Mouse (Mus musculus): ENCODE data around the gene Dydc2.

Dydc2 gene

DNA sequence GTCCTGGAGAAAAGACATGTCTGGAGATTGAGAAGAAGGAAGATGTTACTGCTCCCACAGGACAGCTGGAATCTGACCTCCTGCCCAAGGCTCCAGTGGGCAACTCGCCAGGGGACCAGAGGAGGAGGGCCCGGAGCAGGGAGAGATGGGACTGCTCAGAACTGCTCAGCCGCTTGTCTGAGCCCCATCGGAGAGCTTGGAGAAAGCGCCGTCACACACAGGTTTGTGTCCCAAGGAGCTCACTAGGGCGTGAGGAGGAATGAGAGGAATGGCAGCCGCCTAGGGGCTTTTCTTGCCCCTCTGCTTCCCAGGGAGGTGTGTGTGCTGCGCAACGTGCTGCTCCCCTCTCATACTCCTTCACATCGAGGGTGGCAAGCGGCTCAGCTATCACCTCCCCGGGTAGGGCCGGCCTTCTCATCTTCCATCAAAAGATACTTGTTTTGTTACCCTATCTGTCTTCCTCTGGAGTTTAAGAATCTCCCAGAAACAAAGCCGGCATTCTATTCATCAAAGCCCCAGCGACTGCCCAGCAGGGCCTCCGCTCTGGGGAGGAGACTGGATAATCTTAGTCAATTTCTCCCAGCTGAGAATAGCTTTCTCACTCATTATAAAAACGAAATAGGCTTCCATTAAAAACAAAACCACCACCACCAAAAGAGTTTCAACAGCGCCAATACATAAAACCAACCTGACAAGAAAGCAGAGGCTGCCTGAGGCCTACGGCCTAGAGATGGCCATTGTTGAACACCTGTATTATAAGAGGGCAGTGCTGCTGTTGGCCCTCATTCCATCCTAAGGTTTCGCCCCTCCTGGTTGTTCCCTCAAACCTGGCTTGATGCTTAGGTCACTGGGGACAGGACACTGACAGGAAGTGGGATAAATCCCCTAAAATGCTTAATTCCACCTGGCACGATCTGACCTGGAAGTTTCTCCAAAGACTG, 64.5 kb downstream of the Dydc2 start:
- in situ Hi-C loops (cut with MboI; ENCODE audit: low sequenced_read_pairs) = no loop called here

DNA sequence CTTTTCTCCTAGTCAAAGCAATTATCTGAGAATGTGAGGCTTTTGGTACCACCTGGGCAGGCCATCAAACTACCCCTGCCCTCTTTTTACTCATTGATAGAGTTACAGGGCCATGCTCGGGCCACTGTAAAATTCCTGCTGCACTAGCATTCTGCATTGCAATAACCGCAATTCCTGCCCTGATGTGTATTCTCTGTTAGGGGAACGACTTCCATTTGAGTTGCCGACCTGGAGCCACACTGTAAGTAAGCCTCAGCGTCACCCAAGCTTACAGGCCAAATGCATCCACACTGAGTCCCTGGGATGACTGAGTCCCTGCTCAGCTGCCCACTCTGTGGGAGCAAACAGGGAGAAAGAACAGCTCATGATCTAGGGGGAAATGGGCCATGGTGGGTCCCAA, 67.4 kb downstream of the Dydc2 start:
- in situ Hi-C loops (cut with MboI; ENCODE audit: low sequenced_read_pairs) = no loop called here

DNA sequence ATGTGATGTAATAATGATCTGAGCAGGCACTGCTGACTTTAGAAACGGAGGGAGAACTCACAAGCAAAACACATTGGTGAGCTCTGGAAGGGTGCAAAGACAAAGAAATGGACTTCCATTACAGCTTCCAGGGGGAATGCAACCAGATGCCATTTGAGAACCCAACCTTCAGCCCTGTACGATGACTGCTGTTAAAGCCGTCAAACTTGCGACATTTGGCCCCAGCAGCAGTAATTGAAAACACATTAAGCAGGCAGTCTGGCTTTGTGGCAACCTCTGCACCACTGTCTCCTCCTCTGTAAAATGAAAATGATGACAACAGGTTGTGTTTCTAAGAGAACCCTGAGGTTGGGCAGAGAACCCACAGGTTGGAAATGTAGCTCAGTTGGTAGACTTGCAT, 68.2 kb downstream of the Dydc2 start:
- in situ Hi-C loops (cut with MboI; ENCODE audit: low sequenced_read_pairs) = no loop called here

DNA sequence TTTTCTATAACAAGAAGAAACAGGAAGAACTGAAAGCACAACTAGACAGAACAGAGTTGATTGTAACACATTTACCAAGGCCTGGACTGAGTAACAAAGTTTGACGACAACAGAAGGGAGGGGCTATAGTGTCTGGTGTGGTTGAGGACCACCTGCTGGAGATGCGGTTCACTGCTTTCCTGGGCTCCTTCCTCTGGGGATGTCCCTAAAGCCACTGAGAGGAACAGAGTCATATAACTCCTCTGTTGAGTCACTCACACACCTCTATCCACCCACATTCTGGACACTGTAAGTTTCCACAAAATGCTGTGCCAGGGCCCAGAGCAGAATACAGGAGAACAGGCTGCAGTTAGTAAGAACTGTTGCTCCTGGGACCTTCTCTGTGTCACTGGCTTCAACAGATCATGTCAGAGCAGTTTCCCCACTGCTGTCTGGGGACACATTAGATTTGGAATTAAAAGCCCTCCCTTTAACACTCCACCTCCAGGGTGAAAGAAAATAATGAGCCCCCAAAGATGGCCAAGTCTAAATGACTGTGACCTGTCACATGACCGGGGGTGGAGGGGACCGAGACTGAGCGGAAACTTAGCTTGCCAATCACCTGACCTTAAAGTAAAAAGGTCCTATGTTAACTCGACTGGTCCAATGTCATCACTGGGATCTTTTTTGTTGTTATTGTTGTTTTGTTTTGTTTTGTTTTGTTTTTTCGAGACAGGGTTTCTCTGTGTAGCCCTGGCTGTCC, 68.9 kb downstream of the Dydc2 start:
- in situ Hi-C loops (cut with MboI; ENCODE audit: low sequenced_read_pairs) = no loop called here

All from CH12F3 (cell line).